Mouse (Mus musculus): ENCODE measurements around the gene Clcn3.

GRCm38 (mm10) chr8:60900147-60900546 is 83.0 kb downstream of the Clcn3 start:
- no peak for TF ChIP-seq POLR2A (IDR thresholded peaks at IDR 0.05; ENCODE audit: insufficient read depth, low read length)
- no peak for TF ChIP-seq CTCF (IDR thresholded peaks at IDR 0.05; ENCODE audit: low read depth, low read length)
- no peak for TF ChIP-seq EP300 (IDR thresholded peaks at IDR 0.05; ENCODE audit: insufficient read depth, low read depth, low read length)
